Mouse (Mus musculus) bone marrow macrophage, adult 2 months (primary cell): ENCODE measurements around the gene Pim3.

Source experiments
- CTCF ChIP-seq: IDR thresholded peaks from 2 replicates; pipeline ENCODE4 v1.5.1; 2012; ENCODE audit warnings: low read depth, mild to moderate bottlenecking, low read length, moderate library complexity
- POLR2A ChIP-seq: IDR thresholded peaks from 2 replicates; pipeline ENCODE4 v1.6.1; 2012; ENCODE audit warnings: mild to moderate bottlenecking, low read depth, low read length, borderline replicate concordance

DNA sequence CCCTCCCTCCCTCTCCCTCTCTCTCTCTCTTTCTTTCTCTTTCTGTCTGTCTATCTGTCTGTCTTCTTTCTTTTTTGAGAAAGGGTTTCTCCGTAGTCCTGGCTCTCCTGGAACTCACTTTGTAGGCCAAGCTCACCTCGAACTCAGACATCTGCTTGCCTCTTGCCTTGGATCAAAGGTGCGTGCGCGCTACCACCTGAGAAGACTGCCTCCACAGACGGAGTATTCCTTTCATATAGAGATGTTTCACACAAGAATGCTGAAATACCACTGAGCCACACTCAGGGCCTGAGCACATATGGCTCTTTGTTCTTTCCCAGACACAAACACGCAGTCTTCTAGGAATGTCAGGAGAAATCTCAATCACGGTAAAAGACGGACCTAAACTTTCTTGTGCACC lies 21.4 kb downstream of the Pim3 start:
- TF ChIP-seq CTCF, result no peak
- no peak for TF ChIP-seq POLR2A
